In the genomic region with DNA sequence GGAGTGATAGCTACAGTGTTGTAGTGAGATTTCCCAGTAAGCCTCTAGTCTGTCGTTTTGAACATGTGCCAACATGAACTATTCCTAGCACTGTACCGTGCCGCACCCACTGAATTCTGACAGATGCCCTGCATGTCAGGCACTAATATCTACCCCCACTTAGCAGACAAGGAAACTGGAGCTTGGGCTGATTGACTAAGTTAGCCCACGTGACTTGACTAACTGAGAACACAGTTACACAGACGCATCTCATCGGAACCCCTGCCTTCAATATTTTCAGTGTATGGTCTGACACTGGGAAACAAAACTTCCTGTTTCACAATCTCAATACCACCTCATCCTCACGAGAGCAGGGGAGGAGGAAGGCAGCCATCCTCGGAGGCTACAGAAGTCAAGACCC, we compare ENCODE assay signal across 19 mouse cellular contexts.
DNase-seq lines count a peak whose midpoint lies in the region; ATAC-seq and TF ChIP-seq lines count a peak whose summit lies in the region.
"Had no signal": no experiment of that assay in that cellular context is flagged by ENCODE, and none has a peak within 500 bp of the region (broad histone marks: within the 10 kb centered on the region; RNA-seq: fewer than 3 reads in every experiment).

No protein-coding gene starts in this region.

- no peak overlapping the region for H3K4me2 ChIP-seq in heart, postnatal 0 days (ENCODE audit: low read depth, low read length)
- 0 out of 2 replicates have a peak overlapping the region, but pooled peaks have one; percentile 12 for H3K4me2 ChIP-seq in liver, embryonic 16.5 days (ENCODE audit: low read depth, low read length)
- no peak overlapping the region for H3K4me2 ChIP-seq in kidney, embryonic 14.5 days (replicated peaks; ENCODE audit: low read depth, low read length)
- H3K4me2 ChIP-seq: embryonic facial prominence, embryonic 12.5 days; heart, embryonic 12.5 days; limb, embryonic 15.5 days had no signal

- H3K4me3 ChIP-seq in heart, postnatal 0 days (ENCODE audit: low read depth, low read length) = no peak overlapping the region
- no peak overlapping the region for H3K4me3 ChIP-seq in liver, embryonic 16.5 days (ENCODE audit: low read depth, low read length)
- H3K4me3 ChIP-seq in kidney, embryonic 14.5 days (ENCODE audit: low read length) = no peak overlapping the region
- H3K4me3 ChIP-seq: embryonic facial prominence, embryonic 12.5 days; heart, embryonic 12.5 days; limb, embryonic 15.5 days had no signal

- no peak for TF ChIP-seq EP300 in heart, postnatal 0 days (IDR thresholded peaks at IDR 0.05; ENCODE audit: low read depth)

- 30% methylated on average over 8 of the region's 8 CpGs for WGBS in heart, postnatal 0 days
- 19% methylated on average over 8 of the region's 8 CpGs for WGBS in liver, embryonic 16.5 days (ENCODE audit: insufficient replicate concordance)
- 82% methylated on average over 8 of the region's 8 CpGs for WGBS in kidney, embryonic 14.5 days

- no peak overlapping the region for H3K27ac ChIP-seq in heart, postnatal 0 days (ENCODE audit: low read depth)
- no peak overlapping the region for H3K27ac ChIP-seq in liver, embryonic 16.5 days (ENCODE audit: low read length)
- no peak overlapping the region for H3K27ac ChIP-seq in kidney, embryonic 14.5 days (ENCODE audit: low read depth, low read length)
- H3K27ac ChIP-seq: embryonic facial prominence, embryonic 12.5 days; kidney, postnatal 0 days; limb, embryonic 15.5 days had no signal

- no peaks in the 10 kb centered on the region for H3K9me3 ChIP-seq in heart, postnatal 0 days (replicated peaks; ENCODE audit: control insufficient read depth, low read length)
- H3K9me3 ChIP-seq in liver, embryonic 16.5 days (replicated peaks; ENCODE audit: control insufficient read depth, low read length) = no peaks in the 10 kb centered on the region
- H3K9me3 ChIP-seq in kidney, embryonic 14.5 days (ENCODE audit: control insufficient read depth, low read length) = no peaks in the 10 kb centered on the region
- H3K9me3 ChIP-seq: embryonic facial prominence, embryonic 12.5 days; heart, embryonic 12.5 days; limb, embryonic 15.5 days had no signal

- peak; percentile 30; the same call in 1 of the 2 replicates for ATAC-seq in heart, postnatal 0 days (ENCODE audit: insufficient read depth, low read depth)
- peak; percentile 52 for ATAC-seq in erythroid progenitor cell, adult 5-6 weeks (replicated peaks; ENCODE audit: low FRiP score, poor library complexity, severe bottlenecking)
- peak; percentile 53; the same call in 1 of the 2 replicates for ATAC-seq in liver, embryonic 16.5 days (ENCODE audit: low read depth)
- ATAC-seq in kidney, embryonic 14.5 days (ENCODE audit: low FRiP score, low TSS enrichment) = no peak
- ATAC-seq: forebrain, embryonic 16.5 days; hindbrain, embryonic 16.5 days; intestine, postnatal 0 days had no signal

- no peak for TF ChIP-seq CTCF in heart, postnatal 0 days (IDR thresholded peaks at IDR 0.05; ENCODE audit: low read depth)

- no peak overlapping the region for H3K9ac ChIP-seq in heart, postnatal 0 days (replicated peaks; ENCODE audit: low read depth, low read length)
- H3K9ac ChIP-seq in liver, embryonic 16.5 days (ENCODE audit: low read depth, low read length) = no peak overlapping the region; the same call in 1 of the 2 replicates
- no peak overlapping the region for H3K9ac ChIP-seq in kidney, embryonic 14.5 days (ENCODE audit: low read depth, low read length)
- H3K9ac ChIP-seq: embryonic facial prominence, embryonic 12.5 days; heart, embryonic 12.5 days; limb, embryonic 15.5 days had no signal

- DNase-seq in heart, postnatal 0 days (ENCODE audit: low spot score) = peak; percentile 22
- DNase-seq in heart, adult 8-10 months (ENCODE audit: low spot score) = no peak
- DNase-seq in splenic B cell, adult 2 months (ENCODE audit: low read depth, low spot score) = peak; percentile 33
- DNase-seq in thymus, postnatal 14 days = no peak
- DNase-seq: B cell, adult 2 months; cerebellum, adult 9-10 months; lung, postnatal 10 days; right cerebral cortex, adult 18-20 months; thymus, postnatal 4 days had no signal

- H3K27me3 ChIP-seq in heart, postnatal 0 days (ENCODE audit: control insufficient read depth, insufficient read depth, low read length) = no peaks in the 10 kb centered on the region
- no peaks in the 10 kb centered on the region for H3K27me3 ChIP-seq in liver, embryonic 16.5 days (ENCODE audit: control insufficient read depth, insufficient read depth, low read depth, low read length)
- H3K27me3 ChIP-seq in splenic B cell, adult 2 months (ENCODE audit: control insufficient read depth, insufficient read depth, low read length, poor library complexity, severe bottlenecking) = no peaks in the 10 kb centered on the region
- H3K27me3 ChIP-seq in kidney, embryonic 14.5 days (ENCODE audit: control insufficient read depth, insufficient read depth, low read length) = no peaks in the 10 kb centered on the region
- H3K27me3 ChIP-seq: embryonic facial prominence, embryonic 12.5 days; heart, embryonic 12.5 days; limb, embryonic 15.5 days had no signal

- H3K4me1 ChIP-seq in heart, postnatal 0 days (ENCODE audit: control insufficient read depth, insufficient read depth) = no peaks in the 10 kb centered on the region
- peaks cover 5% of the 10 kb centered on the region for H3K4me1 ChIP-seq in liver, embryonic 16.5 days (ENCODE audit: control insufficient read depth, low read depth, low read length)
- no peaks in the 10 kb centered on the region for H3K4me1 ChIP-seq in kidney, embryonic 14.5 days (ENCODE audit: control insufficient read depth, insufficient read depth, low read length)
- H3K4me1 ChIP-seq: embryonic facial prominence, embryonic 12.5 days; limb, embryonic 15.5 days had no signal

- H3K36me3 ChIP-seq in heart, postnatal 0 days (replicated peaks; ENCODE audit: control insufficient read depth, insufficient read depth, low read length) = no peaks in the 10 kb centered on the region
- H3K36me3 ChIP-seq in liver, embryonic 16.5 days (ENCODE audit: control insufficient read depth, insufficient read depth) = no peaks in the 10 kb centered on the region
- no peaks in the 10 kb centered on the region for H3K36me3 ChIP-seq in splenic B cell, adult 2 months (ENCODE audit: control insufficient read depth, insufficient read depth, low read length, poor library complexity, severe bottlenecking)
- no peaks in the 10 kb centered on the region for H3K36me3 ChIP-seq in kidney, embryonic 14.5 days (ENCODE audit: control insufficient read depth, insufficient read depth, low read length)
- H3K36me3 ChIP-seq: embryonic facial prominence, embryonic 12.5 days; heart, embryonic 12.5 days; limb, embryonic 15.5 days had no signal

Comparison
In these comparisons a context has a peak if more than half of its experiments do, and no peak if none do; other contexts are left out.
1. DNase-seq: peak in heart, postnatal 0 days (single experiment) and splenic B cell, adult 2 months (single experiment); none in heart, adult 8-10 months (single experiment) and thymus, postnatal 14 days (single experiment).